Mouse (Mus musculus): ENCODE measurements around the gene Hipk2. TPM values are rescaled to one million over a fixed set of nuclear protein-coding genes. Genes with fewer than 3 reads are reported as not detected.
A peak's percentile ranks its signal among the peaks of the same experiment; 100 is the strongest.

The Hipk2 gene
- total RNA-seq, 2 experiments from 2014 or later = 54.6 to 55.5 TPM

DNA sequence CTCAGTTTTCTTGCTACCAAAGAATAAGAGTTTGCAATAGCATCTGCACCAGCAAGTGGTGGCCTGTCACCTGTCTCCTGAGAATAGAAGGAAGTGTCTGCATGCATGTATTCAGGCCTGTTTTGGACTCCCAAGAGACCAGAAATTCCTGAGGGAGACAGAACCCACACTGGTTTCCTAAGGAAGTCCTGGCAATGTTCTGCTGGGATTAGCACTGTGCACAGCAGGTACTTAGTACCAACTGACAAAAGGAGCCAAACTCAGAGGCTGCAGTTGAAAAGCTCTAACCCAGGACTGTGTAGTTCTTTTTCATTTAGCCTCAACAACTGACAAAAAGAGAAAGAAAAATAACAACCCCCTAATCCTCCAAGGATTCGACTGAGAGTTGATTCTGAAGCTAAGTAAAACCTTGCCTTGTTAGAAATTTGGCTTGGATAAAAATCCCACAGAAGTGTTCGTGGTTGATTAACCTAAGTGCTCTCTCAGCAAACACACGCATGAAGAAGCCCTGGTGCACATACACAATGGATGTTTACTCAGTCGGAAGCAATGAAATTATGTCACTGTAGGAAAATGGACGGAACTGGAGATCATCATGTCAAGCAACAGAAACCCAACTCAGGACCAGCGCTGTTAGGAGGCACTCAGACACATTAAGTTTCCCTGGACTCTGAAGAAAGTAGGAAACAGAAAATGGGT lies 115.9 kb downstream of the Hipk2 start:
- intact Hi-C loops (cut with DNase I) = no loop called here
- peak; percentile 17 for DNase-seq

GRCm38 (mm10) chr6:38759186-38759585 lies 116.8 kb downstream of the Hipk2 start:
- intact Hi-C loops (cut with DNase I) = no loop called here
- no peak for DNase-seq

DNA sequence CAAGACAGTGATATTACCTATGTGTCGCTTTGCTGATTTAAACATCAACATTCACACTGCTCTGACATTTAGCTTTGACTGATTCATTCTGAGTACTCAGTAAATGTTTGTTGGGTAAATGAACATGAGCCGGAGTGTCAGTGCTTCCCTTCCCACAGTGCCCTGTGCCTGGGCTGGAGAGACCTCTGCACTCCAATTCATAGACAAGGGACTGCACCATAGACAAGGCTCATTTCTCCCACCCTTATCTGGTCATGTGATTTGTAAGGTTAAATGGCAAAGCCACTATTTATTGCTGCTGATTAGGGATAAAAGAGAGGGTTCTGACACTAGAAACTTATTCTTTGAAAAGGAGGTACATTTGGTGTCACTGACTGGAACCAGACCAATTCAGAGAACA lies 118.4 kb downstream of the Hipk2 start:
- no peak for DNase-seq
- intact Hi-C loops (cut with DNase I) = no loop called here

- intact Hi-C loops (cut with DNase I) = no loop called here
- no peak for DNase-seq
Measured at GRCm38 (mm10) chr6:38756968-38757367, 119.0 kb downstream of the Hipk2 start.

- DNase-seq = no peak
- intact Hi-C loops (cut with DNase I) = no loop called here
Measured at GRCm38 (mm10) chr6:38755961-38756360, 120.0 kb downstream of the Hipk2 start.

GRCm38 (mm10) chr6:38755188-38755587 lies 120.8 kb downstream of the Hipk2 start:
- DNase-seq = no peak

DNA sequence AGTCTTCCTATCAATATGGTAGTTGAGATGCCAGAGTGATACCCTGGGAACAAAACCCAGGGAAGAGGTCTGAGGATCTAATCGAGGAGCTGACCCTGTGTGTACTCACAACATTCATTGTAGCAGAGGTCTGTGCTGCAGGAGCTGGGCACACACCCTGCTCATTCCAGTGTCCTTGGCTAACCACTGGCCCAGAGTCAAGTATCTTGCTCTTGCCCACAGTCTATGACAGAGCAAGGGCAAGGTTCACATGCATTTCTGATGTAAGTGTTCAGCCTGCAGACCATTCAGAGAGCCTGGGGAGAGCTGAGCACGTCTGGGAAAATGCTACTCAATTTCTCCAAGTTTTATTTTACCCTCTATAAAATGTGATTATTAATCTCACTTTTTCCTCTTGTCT lies 122.2 kb downstream of the Hipk2 start:
- DNase-seq = no peak
- intact Hi-C loops (cut with DNase I) = no loop called here

More at GRCm38 (mm10) chr6:38755188-38755587, 120.8 kb downstream of the Hipk2 start:
- intact Hi-C loops (cut with DNase I) = no loop called here

DNA sequence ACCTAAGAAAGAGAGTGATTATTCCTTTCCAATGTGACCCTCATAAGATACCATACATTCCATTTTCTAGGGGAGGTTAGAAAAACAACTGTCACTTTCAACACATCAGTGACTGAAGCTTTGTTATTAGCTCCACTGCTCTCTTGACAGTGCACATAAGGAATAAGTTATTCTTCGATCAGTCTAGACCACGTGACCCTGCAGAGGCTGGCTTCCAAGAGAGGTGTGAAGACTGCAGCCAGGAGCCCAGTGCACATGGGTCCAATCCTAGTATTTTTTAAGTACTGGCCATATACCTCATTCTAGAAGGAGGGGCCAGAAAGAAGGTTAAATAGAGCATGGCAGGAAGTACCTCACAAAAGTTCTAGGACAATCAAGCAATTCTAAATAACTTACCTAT lies 122.9 kb downstream of the Hipk2 start:
- intact Hi-C loops (cut with DNase I) = no loop called here
- no peak for DNase-seq

DNA sequence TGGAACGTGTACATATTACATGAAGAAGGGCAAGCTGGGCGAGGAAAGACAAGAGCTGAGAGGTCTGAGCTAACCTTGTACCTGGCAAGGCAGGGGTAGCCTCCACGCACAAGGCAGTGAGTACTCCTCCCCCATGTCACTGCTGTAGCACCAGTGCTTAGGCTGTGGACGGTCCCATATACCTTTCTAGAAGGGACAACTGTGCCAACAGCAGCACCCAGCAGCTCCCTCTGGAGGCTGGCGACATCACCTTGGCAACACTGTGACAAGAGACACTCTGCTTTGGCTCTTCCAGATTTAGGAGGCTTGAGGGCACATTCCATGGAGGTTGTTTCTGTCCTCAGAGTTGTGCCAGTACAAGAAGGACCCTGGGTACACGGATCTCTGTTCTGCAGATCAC lies 123.5 kb downstream of the Hipk2 start:
- no peak for DNase-seq
- intact Hi-C loops (cut with DNase I) = no loop called here

DNA sequence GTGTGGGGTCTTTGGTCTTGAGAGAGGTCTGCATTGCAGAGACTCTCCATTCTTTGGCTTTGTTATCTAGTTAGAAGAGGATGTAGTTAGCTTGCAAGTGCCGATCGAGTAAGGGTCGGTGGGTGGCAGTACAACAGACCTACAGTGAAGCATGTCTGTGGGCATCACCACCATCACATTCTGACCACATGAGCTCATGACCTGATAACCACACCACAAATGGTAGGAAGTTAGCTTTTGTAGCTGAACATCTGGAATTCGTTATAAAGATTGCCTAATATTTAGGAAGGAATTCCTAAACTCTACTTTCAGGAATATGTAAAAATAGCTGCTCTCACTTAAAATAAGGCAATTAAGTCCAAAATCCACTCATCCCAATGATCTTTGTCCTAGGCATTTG lies 127.9 kb downstream of the Hipk2 start:
- intact Hi-C loops (cut with DNase I) = no loop called here
- DNase-seq = no peak

DNA sequence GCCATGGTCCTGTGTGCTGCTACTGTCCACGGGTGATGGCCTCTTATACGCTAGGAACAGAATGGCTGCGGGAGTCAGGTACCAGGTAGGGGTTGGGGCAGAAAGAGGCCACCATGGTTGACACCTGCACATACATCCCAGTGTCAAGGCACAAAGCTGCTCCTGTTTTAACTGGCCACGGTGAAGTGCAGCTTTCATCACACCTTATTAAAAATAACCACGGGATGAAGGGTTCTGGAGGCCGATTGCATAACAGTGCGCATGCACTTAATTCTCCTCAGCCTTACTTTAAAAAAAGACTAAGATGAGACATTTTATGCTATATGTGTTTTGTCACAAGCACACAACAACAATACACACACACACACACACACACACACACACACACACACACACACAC lies 132.6 kb downstream of the Hipk2 start:
- intact Hi-C loops (cut with DNase I) = no loop called here
- DNase-seq = no peak

DNA sequence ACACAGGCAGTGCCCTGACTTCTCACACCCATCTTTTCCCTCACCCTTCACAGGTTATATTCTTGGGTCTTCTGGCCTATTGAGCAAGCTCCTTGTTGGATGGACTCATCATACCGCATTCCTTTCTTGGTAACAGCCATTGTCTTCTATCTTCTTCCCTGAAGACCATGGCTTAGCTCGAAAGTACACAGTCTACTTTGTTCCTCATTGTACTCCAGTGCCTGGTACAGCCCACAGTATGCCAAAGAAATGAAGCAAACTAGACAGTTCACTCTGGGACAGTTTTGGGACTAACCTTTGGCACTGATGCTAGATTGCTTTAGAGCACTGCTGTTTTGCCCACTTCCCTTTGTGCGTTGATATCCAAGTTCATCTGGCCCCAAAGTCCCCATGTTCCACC lies 133.5 kb downstream of the Hipk2 start:
- no peak for DNase-seq
- intact Hi-C loops (cut with DNase I) = no loop called here

- intact Hi-C loops (cut with DNase I) = no loop called here
Measured at GRCm38 (mm10) chr6:38741024-38741423, 134.9 kb downstream of the Hipk2 start.

GRCm38 (mm10) chr6:38739266-38739665 lies 136.7 kb downstream of the Hipk2 start:
- DNase-seq = no peak
- intact Hi-C loops (cut with DNase I) = loop anchor here (5.0 kb wide), 2 partner anchors 133 to 328 kb away; no protein-coding TSS in a partner anchor

More at GRCm38 (mm10) chr6:38741024-38741423, 134.9 kb downstream of the Hipk2 start:
- DNase-seq = no peak

DNA sequence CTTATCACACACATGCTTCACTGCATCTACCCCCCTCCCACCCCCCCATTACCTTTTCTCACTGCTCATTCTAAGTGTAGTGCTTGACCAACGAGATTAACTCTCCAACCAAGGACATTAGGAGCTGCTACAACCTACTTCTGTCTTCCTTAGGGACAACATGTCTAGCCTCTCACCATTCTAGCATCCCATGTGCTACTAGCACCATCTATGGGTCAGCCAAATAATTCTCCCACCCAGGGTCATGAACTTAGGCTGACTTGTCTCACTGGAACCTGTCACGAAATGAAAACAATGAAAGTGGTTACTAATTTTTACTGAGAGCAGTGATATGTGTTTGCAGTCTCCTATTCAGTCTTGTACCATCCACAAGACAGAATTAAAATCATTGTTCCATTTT lies 138.2 kb downstream of the Hipk2 start:
- intact Hi-C loops (cut with DNase I) = loop anchor here (5.0 kb wide), 2 partner anchors 135 to 330 kb away; no protein-coding TSS in a partner anchor
- no peak for DNase-seq

DNA sequence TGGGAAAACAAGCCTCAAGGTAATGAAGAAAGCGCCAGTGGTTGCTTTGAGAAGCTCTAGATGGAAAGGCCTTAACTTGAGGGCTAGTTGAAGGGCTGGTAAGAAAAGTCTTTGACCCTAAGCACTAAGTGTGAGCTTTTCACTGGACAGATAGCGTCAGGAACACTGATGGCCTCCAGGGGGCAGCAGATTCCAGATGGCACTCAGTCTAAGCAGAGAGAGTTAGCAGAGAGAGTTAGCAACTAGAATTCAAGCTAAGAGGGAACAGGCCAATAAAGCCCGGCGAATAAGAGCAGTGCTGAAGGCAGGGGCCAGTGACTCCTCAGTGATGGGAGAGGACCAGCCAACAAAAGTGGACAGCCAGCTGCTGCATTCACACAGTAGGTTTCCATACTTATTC lies 139.7 kb downstream of the Hipk2 start:
- DNase-seq = peak; percentile 84
- intact Hi-C loops (cut with DNase I) = loop anchor here (5.0 kb wide), 2 partner anchors 136 to 331 kb away; no protein-coding TSS in a partner anchor

GRCm38 (mm10) chr6:38732681-38733080 lies 143.3 kb downstream of the Hipk2 start:
- intact Hi-C loops (cut with DNase I) = no loop called here
- DNase-seq = no peak

DNA sequence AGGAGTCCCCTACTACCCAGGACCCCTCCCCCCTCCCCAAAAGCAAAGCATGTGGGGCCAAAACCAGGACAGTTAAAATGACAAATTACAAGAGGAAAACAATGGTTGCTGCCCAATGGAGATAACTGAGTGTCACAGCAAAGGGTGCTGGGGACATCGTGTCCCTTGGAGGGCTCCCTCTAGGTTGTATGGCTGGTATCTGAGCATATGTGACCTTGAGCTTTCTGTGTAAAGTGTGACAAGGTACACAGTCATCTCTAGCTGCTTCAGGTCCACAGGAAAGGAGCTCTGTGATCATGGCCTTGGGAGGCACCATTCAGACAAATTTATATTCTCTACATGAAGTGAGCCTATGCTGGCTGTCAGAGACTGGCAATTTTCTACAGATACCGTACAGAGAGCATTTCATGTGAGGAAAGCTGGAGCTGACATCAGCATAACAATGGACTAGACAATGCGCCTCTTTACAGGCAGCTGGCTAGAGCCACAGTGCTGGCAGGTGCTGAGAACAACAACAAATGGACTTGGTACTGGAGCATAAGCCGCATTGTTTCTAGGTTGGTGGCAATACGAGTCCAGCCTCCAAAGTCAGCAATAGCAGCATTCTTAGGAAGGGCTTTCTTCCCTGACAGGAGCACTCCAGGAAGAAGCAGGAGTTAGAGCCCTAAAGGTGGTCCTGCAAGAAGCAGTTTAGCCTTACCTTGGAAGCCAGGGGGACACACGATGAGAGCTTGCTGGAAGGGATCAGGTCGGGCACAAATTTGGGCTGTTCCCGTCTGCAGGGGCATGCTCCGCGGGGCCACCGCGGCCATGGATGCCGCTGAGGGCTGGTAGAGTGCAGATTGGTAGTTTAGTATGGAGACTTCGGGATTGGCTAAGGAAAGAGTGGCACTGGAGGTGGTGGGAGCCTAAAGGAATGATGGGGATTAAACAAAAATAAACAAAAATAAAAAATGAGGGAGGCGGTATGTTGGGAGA lies 145.5 kb downstream of the Hipk2 start:
- DNase-seq = no peak
- intact Hi-C loops (cut with DNase I) = no loop called here

- DNase-seq = no peak
- intact Hi-C loops (cut with DNase I) = no loop called here
Measured at GRCm38 (mm10) chr6:38725515-38725914, 150.4 kb downstream of the Hipk2 start.

GRCm38 (mm10) chr6:38721361-38721760 lies 154.6 kb downstream of the Hipk2 start:
- DNase-seq = no peak
- intact Hi-C loops (cut with DNase I) = no loop called here

GRCm38 (mm10) chr6:38719229-38719628 lies 156.7 kb downstream of the Hipk2 start:
- intact Hi-C loops (cut with DNase I) = no loop called here
- no peak for DNase-seq

DNA sequence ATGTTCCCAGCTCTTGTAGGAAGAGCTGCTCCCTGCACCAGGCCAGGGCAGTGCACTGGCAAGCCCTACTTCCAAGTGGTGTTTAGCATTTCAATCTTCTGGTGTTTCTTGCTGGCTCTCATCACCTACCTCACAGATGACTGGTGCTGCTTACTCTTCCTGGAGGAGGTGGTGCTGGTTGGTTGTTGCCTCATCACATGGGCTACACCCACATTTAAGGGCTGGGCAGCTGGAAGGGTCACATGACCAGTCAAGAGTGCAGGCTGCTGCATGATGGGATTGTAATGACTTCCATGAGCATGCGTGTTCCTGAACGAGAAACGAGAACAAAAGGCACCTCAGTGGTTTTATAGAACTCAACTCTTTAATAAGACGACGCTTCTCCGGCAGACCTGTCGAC lies 157.3 kb downstream of the Hipk2 start:
- DNase-seq = no peak
- intact Hi-C loops (cut with DNase I) = no loop called here
